Mouse (Mus musculus) heart, adult 2 months (tissue): ENCODE results near the gene Ehhadh.

ENCODE experiments used
- CTCF ChIP-seq: fragments of 200-600 bp; IDR thresholded peaks from 2 replicates; pipeline ENCODE4 v1.8.1; 2022; ENCODE audit warnings: antibody characterized with exemption, mild to moderate bottlenecking, moderate library complexity
- POLR2A ChIP-seq: fragments of 200-500 bp; IDR thresholded peaks from 2 replicates; pipeline ENCODE4 v1.6.1; 2011; ENCODE audit warnings: mild to moderate bottlenecking, low read depth, low read length, control low read depth; ENCODE audit not compliant: insufficient read depth

DNA sequence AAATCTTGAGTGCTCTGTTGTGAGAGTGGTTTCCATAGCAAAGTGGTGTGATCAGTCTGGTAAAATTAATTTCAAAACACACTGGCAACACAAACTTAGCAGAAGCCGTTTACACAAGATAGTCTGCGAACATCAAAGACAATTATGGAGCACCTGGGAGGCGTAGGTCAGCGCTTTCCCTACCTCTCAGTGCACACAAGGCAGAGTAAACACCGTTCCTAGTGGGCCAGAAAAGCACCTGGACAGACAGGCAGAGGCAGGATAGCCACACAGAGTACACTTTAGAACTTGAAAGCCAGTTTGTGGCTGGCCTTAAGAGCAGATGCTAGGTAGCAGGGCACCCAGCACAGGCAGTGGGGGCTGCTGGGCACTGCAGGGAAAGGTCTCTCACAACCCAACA, 44.2 kb upstream of the Ehhadh start:
- TF ChIP-seq CTCF (no peak), POLR2A (no peak)
